Mouse (Mus musculus) CH12F3 (cell line): Measurements from ENCODE around the gene Pomgnt1.

ENCODE experiments used
- in situ Hi-C: fragments of 300-500 bp; cut with MboI; formaldehyde crosslinking; loops from 2 replicates; pipeline ENCODE4 v1.14.3; 2020; ENCODE audit warnings: low sequenced_read_pairs

Gene Pomgnt1

GRCm38 (mm10) chr4:116137421-116137996 lies 13.9 kb downstream of the Pomgnt1 start:
- in situ Hi-C loops, result no loop called here

DNA sequence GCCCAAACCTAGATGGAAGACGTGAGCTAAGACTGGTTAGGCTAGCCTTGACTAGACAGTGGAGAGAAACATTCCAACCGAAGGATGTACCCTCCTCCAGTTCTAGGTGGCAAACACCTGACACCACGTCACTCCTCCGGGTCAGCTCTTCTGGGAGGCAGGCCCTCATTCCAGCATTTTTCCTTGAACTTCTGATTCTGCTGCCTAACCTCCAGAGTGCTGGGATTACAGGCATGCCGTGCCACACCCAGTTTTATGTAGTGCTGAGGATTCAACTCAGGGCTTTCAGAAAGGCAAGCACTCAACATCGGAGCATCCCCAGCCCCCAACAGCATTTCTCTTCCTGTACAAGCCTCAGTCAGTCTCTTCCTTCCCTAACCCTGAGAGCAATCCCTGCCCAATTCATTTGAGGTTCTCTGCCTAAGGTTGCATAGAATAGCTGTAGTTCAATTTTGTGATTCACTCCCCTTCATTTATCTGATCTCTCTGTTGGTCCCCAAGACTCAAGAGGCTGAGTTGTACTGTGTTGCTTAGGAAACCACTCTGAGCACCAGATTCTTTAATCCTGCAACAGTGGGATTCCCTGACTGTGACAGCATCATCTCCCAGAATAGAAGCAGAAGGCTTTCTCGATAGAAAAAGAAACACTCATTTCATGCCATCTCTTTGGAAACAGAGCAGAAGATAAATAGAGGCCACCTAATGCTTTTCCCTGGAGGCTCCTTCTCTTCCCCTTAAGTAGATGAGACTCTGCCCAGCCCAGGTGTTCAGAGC lies 17.3 kb downstream of the Pomgnt1 start:
- in situ Hi-C loops, result no loop called here

- in situ Hi-C loops, result no loop called here
These were observed 18.1 kb downstream of the Pomgnt1 start for GRCm38 (mm10) chr4:116141736-116142135.

DNA sequence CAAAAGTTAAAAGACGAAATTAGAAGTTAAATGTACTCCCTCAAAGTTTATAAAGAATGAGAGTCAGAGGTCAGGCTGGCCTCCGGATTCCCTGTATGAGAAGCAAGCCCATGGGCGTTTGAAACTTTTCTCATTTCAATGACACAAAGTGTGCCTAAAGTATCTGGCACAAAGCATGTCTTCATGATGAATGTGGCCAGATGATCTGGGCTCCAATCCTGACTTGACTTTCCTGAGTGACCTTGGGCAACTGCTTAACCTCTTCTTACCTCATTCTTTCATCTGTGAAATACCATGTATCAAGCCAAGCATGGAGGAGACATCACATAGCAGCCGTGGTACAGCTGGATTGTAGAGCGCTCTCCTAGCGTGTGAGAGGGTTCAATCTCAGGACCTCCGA lies 18.6 kb downstream of the Pomgnt1 start:
- in situ Hi-C loops, result no loop called here

DNA sequence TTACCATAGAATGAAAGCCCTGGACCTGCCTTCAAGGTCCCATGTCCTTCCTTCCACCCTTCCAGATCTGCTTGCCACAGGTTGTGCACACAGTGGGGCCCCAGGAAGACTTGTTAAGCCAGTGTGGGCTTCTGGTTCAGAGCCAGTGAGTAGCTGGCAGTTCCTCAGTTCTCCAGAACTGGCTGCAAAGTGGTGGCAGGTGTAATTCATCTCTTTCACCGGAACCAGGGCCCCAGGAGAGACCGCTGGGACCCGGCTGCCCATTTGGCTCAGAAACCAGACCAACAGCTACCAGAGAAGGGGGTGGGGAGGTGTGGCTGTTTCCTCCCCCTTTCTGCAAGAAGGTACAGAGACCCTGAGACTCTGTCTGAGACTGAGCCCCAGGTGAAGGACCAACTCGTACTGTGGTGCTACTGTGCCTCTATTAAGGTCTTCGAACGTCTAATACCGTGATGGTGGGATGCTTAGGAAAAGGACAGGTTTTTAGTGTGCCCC lies 19.7 kb downstream of the Pomgnt1 start:
- in situ Hi-C loops, result no loop called here

DNA sequence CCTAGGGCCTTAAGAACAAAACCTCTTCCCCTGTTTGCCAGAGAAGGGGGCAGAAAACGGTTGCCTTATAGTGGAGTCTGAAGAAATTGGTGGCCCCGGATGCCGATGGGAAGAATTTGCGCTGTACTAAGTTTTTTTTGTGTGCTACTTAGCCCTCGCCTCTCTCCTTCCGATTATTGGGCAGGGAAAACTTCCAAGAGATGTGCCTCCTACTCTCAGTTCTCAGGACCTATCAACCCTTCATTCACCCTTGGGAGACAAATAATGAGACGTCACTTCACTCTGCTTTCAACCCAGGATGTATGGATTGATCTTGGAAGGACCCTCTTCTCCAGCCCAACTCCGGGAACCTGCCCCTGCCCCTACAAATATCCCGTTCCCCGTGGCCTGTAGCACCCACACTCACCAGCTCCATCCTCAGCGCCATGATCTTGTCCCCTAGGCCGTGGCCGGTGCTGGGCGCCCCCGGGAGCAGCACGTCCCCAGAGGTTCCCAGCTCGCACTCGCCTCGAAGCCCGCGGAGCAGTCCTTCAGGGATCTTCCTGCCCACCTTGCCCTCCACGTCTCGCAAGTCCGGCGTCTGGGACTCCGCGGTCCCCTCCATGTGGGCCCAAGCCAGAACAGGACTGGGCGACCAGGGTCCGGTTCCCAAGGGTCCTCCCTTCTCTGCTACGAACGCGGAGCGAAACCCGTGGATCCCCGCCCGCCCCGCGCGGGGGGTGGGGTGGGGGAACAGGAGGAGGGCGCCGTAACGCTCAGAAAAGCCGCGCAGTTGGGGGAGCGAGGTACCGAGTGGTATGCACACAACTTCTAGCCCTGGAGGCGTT lies 20.5 kb downstream of the Pomgnt1 start:
- in situ Hi-C loops, result no loop called here

GRCm38 (mm10) chr4:116149812-116150155 lies 26.1 kb downstream of the Pomgnt1 start:
- in situ Hi-C loops, result no loop called here

- in situ Hi-C loops, result no loop called here
These were observed 26.7 kb downstream of the Pomgnt1 start for GRCm38 (mm10) chr4:116150156-116150861.

GRCm38 (mm10) chr4:116150862-116151221 lies 27.2 kb downstream of the Pomgnt1 start:
- in situ Hi-C loops, result no loop called here

GRCm38 (mm10) chr4:116151238-116151637 lies 27.6 kb downstream of the Pomgnt1 start, which contains the start of gene Lurap1:
Gene Lurap1, minus strand, starts transcription at chr4:116151338.
- in situ Hi-C loops, result no loop called here

DNA sequence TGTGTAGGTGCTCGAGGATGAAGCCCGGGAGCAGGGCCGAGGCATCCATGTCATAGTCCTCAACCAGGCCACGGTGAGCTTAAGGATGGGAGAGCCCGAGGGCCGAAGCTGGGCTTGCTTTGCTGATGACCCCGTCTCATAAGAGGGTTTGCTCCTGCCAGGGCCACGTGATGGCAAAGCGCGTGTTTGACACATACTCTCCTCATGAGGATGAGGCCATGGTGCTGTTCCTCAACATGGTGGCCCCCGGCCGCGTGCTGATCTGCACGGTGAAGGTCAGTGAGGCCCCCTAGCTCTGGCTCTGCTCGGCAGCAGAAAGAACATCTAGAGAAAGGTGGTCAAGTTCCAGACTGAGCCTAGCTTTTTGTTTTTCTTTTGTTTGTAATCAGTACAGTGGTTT lies 29.1 kb downstream of the Pomgnt1 start:
- in situ Hi-C loops, result no loop called here

GRCm38 (mm10) chr4:116157882-116158281 lies 34.2 kb downstream of the Pomgnt1 start:
- in situ Hi-C loops, result no loop called here

- in situ Hi-C loops, result no loop called here
These were observed 36.3 kb downstream of the Pomgnt1 start for GRCm38 (mm10) chr4:116159912-116160311.

GRCm38 (mm10) chr4:116160769-116161168 lies 37.1 kb downstream of the Pomgnt1 start:
- in situ Hi-C loops, result no loop called here

DNA sequence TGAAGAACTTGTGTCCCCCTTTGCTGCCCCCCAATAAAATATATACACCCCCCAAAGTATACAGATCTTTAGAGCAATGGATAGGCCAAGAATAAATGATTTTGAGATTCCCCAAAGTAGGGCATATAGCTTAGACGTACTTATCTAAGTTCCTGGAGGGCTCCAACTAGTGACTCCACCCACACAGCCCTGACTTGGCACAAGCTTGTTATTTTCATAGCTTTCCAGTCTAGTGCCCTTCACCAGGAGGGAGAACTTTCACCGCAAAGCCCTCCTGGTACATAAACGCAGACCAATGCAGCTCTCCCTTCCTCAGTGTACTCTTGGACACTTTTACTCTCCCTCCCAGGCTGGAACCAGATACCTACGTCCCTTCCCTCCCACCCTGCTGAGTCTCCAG lies 38.5 kb downstream of the Pomgnt1 start:
- in situ Hi-C loops, result no loop called here

DNA sequence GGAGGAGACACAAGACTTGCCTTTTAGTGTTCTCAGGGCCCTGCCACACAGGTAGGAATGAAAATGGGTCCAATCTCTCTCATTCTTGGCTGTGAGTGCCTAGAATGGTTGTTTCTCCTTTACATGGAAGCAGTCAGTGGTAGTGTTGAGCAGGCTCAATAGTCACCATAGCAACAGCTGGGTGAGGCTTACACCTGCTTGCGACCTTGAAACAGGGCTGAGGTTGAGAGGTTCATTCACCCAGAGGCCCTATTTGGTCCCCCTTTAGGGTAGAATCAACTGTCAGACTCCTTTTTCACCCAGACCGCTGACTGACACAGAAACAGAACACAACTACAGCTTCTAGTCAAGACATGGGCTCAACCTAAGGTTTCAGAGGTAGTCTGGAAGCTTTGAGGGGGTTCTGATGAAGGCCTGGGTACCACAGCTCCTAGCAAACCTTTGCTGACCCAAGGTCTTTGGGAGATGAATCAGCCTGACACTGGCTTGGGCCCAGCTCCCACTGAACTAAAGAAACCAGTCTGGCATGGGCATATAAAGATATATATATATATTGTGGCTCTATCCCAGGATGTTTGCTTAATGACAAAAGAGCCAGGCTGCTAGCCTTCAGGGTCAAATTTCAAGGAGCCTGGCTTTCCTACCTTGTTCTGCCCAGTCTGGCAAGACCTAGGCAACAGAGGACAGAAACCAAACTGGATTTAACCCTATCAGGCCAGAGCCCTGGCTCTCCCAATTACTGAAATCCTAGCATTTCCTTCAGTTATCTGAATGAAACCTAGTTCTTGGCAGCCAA lies 41.3 kb downstream of the Pomgnt1 start:
- in situ Hi-C loops, result no loop called here

GRCm38 (mm10) chr4:116165708-116166407 lies 42.2 kb downstream of the Pomgnt1 start:
- in situ Hi-C loops, result no loop called here

DNA sequence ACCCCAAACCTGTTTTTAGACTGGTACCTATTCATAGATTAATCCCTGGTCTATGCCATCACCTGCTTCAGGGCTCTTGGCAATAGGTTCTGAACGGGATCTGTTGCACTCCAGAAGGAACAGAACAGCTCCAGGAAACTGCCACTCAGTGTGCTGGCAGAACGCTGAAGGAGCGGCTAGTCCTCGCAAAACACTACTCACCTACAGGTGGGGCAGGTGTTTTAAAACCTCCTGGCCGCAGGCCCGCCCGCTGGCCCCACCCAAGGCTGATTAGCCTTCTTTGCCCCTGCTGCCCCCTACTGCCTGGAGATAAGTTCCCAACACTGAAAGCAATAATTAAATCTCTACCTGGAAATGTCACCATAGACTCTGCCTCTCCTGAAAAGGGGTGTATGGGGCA lies 43.8 kb downstream of the Pomgnt1 start, which contains the start of gene Tspan1:
Gene Tspan1 (minus strand): TSS at position 198 of the 400 bp plus-strand sequence.
- in situ Hi-C loops, result no loop called here

DNA sequence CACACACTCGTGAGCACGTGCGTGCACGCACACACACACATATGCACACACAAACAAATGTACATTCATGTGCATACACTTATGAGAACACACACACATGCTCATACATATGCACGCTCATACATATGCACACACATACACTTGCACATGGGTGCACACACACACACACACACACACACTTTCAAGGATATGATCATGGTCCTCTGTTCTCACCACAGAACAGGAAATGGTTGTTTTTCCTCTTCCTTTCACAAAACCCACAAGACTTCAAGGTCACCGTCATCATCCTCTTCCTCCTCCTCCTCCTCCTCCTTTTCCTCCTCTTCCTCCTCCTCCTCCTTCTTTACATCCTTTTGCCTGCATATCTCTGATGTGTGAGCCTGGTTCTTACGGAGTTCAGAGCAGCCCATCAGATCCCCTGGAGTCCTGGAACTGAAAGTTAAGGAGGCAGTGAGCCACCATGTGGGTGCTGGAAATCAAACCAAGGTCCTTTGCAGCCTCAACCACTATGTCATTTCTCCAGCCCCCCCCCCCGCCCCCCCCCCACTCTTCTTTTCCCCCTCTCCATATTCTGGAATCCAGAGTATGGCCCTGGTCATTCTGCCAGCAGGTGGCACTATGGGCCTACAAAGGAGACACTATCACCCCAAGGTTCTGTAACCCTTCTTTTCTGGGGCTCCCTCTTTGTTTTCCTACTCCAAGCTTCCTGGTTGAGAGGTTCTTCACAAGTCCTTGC lies 45.1 kb downstream of the Pomgnt1 start:
- in situ Hi-C loops, result no loop called here
